Mouse (Mus musculus): ENCODE data around the gene Gm21119. TPM values are rescaled to one million over a fixed set of nuclear protein-coding genes. Genes with fewer than 3 reads are reported as not detected.
"Not testable (repeated sequence)": the region's sequence is repeated elsewhere in the genome, so short reads cannot be mapped to it uniquely, and the experiment has no call there.

The Gm21119 gene
- polyA plus RNA-seq, 1 experiment from 2014 or later, result 0.31 TPM

DNA sequence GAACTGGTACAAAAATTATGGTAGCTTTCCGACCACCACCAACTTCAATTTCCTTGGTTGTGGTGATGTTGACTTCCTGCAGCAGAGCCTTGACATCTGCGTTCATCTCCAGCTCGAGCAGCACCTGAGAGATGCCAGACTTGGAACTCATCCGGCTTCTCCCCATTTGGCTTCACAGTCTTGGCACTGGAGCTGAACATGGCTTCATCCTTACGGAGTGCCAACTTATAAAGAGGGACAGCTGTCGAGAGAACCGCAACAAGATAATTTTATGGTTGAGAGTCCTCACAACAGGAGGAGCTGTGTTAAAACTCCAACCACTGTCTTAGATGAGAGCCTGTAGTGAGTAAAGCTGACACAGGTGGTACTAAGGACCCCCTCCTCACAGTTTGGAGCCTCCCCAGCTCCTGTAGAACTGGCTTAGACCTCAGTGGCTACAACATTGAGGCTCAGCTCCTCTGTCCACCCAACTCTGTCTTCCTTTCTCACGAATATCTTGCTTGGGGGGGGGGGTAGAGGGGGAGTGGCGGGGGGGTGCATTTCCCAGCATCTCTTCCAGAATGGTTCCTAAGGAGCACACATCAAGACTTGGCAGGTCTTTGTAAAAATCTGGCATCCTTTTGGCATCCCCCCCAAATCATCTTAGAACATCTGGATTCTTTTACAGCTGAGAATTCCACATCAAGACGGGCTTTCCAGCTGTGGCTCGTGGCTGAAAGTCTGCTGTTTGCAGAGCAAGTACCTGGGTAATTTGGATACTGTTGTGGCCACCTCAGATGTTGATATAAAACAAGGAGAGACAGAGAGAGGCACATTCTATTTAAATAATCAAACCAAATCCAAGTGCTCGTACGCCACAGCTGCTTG lies 17.6 kb upstream of the Gm21119 start:
- WGBS, result 76% methylated on average over 11 of the region's 13 CpGs
- H3K4me1 ChIP-seq (replicated peaks); H3K9ac ChIP-seq; H3K36me3 ChIP-seq; H3K27ac ChIP-seq; H3K9me3 ChIP-seq (replicated peaks); H3K4me2 ChIP-seq; H3K4me3 ChIP-seq; H3K27me3 ChIP-seq: not testable (repeated sequence)
- ATAC-seq (replicated peaks; ENCODE audit: insufficient number of reproducible peaks, insufficient read depth, low FRiP score, low read depth), result peak; percentile 82

DNA sequence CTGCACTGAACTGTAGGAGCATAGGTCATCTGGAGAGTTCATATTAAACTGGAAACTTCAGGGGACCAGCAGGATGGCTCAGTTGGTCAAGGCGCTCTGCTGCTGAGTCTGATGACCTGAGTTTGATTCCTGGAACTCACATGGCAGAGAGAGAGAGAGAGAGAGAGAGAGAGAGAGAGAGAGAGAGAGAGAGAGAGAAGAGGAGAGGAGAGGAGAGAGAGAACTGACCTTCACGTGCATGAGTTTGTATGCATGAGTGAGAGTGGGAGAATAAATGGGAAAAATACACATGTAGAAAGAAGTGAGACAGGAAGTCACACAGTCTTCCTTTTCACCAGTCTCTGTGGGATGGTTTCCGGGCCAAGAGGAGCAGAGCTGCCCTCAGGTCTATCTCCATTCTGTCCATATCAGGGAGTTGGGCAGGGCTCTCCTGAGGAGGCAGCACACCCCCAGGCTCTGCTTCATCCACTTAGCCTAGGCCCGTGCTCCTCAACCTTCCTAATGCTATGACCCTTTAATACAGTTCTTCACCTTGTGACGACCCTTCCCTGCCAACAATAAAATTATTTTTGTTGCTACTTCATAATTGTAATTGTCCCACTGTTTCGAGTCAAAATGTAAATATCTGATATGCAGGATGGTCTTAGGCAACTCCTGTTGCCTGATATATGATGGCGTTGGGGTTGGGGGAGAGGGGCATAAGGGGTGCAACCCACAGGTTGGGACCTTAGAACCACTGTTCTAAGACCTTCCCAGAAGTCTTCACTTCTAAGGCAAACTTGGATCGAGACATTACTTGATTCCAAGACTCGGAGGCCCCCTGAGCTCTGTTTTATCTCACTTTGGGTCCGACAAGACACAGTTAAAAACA lies 16.2 kb upstream of the Gm21119 start:
- H3K9ac ChIP-seq; H3K4me1 ChIP-seq (replicated peaks); H3K36me3 ChIP-seq; H3K9me3 ChIP-seq (replicated peaks); H3K27me3 ChIP-seq; H3K27ac ChIP-seq; H3K4me2 ChIP-seq; H3K4me3 ChIP-seq: not testable (repeated sequence)
- ATAC-seq (replicated peaks; ENCODE audit: insufficient number of reproducible peaks, insufficient read depth, low FRiP score, low read depth), result peak; percentile 82; the same call in 1 of the 2 replicates
- WGBS, result 73% methylated on average over 9 of the region's 10 CpGs

DNA sequence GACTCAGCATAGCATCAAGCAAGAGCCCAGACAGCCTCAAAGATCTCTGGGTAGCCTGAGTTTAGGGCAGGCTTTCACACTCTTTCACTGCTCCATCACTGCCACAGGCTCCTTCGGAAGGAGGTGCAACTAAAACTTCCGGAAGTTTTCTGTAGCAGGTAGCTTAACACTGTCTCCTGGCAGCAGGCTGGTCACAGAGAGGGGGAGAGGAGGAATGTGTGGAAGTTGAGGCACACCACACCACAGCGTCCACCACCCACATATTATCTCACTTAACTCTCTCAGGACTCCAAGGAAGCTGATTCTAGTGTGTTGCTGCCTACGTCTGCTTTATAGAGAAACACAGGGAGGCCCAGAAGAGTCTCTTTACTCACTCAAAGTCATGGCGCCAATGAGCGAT lies 15.4 kb upstream of the Gm21119 start:
- H3K4me2 ChIP-seq; H3K27ac ChIP-seq; H3K36me3 ChIP-seq; H3K4me1 ChIP-seq (replicated peaks); H3K4me3 ChIP-seq; H3K27me3 ChIP-seq; H3K9ac ChIP-seq; H3K9me3 ChIP-seq (replicated peaks); ATAC-seq (replicated peaks; ENCODE audit: insufficient number of reproducible peaks, insufficient read depth, low FRiP score, low read depth): not testable (repeated sequence)
- 80% methylated on average over 4 of the region's 6 CpGs for WGBS

DNA sequence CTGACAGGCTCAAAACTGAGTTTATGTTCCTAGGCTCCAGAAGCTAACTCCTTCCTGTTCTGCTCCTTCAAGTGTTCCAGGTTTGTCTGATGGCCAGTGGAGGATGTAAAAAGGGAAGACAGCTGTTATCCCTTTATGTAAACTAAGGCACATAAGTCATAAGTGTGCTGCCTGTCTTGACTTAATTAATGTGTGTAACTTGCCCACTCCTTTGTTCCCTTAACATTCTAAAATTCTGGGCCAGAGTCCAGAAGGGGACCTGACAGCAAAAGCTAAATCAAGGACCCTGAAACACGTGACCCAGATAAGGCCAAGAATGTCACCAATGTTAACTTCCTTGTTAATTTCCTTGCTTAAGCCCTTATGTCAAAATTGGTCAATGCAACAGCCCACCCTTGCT lies 3.9 kb upstream of the Gm21119 start:
- ATAC-seq (replicated peaks; ENCODE audit: insufficient number of reproducible peaks, insufficient read depth, low FRiP score, low read depth); H3K27me3 ChIP-seq: not testable (repeated sequence)

DNA sequence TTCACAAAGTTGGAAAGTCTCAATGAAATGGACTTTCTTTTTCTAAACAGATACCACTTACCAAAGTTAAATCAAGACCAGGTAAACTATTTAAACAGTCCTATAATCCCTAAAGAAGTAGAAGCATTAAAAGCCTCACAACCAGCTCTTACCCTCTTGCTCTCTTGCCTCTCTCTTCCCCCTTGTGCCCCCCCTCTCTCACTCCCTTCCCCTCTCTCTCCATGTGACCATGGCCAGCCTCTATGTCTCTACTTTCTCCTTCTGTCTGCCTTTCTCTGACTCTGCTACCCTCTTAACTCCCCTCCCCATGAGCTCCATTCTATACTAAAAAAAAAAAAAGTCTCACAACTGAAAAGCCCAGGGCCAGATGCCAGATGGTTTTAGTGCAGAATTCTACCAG lies 2.0 kb upstream of the Gm21119 start:
- H3K27ac ChIP-seq; H3K9ac ChIP-seq; H3K27me3 ChIP-seq; H3K4me2 ChIP-seq; H3K4me1 ChIP-seq (replicated peaks); ATAC-seq (replicated peaks; ENCODE audit: insufficient number of reproducible peaks, insufficient read depth, low FRiP score, low read depth); H3K4me3 ChIP-seq; H3K9me3 ChIP-seq (replicated peaks); H3K36me3 ChIP-seq: not testable (repeated sequence)

More for the DNA sequence above, 3.9 kb upstream of the Gm21119 start:
- 36% methylated on average over 1 of the region's 1 CpGs for WGBS
- H3K36me3 ChIP-seq; H3K4me2 ChIP-seq; H3K4me1 ChIP-seq (replicated peaks); H3K4me3 ChIP-seq; H3K27ac ChIP-seq; H3K9me3 ChIP-seq (replicated peaks); H3K9ac ChIP-seq: not testable (repeated sequence)

DNA sequence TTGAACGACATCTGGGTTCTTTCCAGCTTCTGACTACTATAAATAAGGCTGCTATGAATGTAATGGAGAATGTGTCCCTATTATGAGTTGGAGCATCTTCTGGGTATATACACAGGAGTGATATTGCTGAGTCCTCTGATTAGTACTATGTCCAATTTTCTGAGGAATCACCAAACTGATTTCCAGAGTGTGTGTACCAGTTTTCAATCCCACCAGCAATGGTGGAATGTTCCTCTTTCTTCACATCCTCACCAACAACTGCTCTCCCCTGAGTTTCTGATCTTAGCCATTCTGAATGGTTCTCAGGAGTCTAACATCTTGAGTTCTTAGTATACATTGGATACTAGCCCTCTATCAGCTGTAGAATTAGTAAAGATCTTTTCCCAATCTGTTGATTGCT lies 16.0 kb downstream of the Gm21119 start:
- WGBS, result 44% methylated on average over 1 of the region's 1 CpGs
- H3K9ac ChIP-seq; H3K9me3 ChIP-seq (replicated peaks); H3K4me1 ChIP-seq (replicated peaks); H3K36me3 ChIP-seq; H3K27ac ChIP-seq; ATAC-seq (replicated peaks; ENCODE audit: insufficient number of reproducible peaks, insufficient read depth, low FRiP score, low read depth); H3K4me3 ChIP-seq; H3K27me3 ChIP-seq; H3K4me2 ChIP-seq: not testable (repeated sequence)

DNA sequence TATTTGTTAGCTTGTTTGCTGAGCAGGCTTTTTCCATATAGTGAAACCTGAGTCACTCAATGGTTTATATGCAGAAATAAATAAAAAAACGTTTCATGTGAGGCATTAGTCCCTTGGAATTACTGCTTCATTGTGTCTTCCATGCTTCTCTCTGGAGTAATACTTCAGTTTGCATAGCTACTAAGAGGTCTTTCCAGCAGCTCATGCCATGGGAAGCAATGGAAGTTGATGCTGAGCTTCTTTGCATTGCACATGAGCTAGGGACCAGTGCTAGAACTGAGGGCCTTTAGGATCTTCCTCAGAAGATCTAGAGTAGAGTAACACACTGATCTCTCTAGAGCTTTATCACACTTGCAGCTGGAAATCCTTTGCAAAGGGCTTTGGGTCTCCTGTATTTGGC lies 23.2 kb downstream of the Gm21119 start:
- not testable (repeated sequence) for H3K27me3 ChIP-seq; H3K9me3 ChIP-seq (replicated peaks); H3K27ac ChIP-seq; H3K4me2 ChIP-seq; H3K9ac ChIP-seq; H3K4me3 ChIP-seq; H3K4me1 ChIP-seq (replicated peaks); H3K36me3 ChIP-seq; ATAC-seq (replicated peaks; ENCODE audit: insufficient number of reproducible peaks, insufficient read depth, low FRiP score, low read depth)
- whole genome bisulfite sequencing, result 13% methylated on average over 1 of the region's 1 CpGs

DNA sequence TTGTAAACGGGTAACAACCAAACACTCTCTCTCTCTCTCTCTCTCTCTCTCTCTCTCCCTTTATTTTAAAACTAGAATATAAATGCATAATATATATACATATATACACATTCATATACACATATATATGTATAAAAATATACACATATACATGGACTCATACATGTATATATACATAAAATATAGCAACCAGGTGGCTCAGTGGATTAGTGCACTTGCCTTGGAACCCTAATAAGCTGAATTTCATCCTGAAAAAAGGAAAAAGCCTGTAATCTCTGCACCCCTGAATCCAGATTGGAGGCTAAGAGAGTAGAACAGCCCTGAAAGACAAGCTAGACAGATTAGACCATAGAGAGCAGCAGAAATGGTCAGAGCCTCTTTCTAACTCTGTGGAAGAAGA lies 28.8 kb downstream of the Gm21119 start:
- not testable (repeated sequence) for H3K9me3 ChIP-seq (replicated peaks); H3K9ac ChIP-seq; H3K36me3 ChIP-seq; H3K27me3 ChIP-seq; H3K4me3 ChIP-seq; H3K27ac ChIP-seq; H3K4me2 ChIP-seq; H3K4me1 ChIP-seq (replicated peaks); ATAC-seq (replicated peaks; ENCODE audit: insufficient number of reproducible peaks, insufficient read depth, low FRiP score, low read depth)
- WGBS, result no CpG with 5 or more reads among the region's 1 CpGs

DNA sequence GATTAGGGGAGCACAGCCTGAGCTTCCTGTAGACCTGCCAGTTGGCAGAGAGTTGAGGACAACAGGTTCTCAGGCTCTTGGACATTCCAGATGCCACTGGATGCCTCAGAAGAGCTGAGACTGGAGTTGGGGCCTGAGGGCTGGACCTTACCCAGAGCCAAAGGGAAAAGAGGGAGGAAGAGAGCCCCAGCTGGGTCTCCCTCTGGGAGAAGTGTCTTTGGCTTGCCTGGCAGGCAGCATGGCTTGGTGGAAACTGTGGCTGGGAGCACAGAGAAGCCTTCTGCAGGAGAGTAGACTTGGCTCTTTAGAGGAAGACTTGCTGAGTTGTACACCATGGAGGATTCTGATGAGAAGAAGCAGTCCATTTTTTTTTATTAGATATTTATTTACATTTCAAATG lies 38.3 kb downstream of the Gm21119 start:
- not testable (repeated sequence) for H3K27ac ChIP-seq; H3K4me1 ChIP-seq (replicated peaks); H3K27me3 ChIP-seq; H3K36me3 ChIP-seq; H3K4me2 ChIP-seq; H3K4me3 ChIP-seq; ATAC-seq (replicated peaks; ENCODE audit: insufficient number of reproducible peaks, insufficient read depth, low FRiP score, low read depth); H3K9me3 ChIP-seq (replicated peaks); H3K9ac ChIP-seq

DNA sequence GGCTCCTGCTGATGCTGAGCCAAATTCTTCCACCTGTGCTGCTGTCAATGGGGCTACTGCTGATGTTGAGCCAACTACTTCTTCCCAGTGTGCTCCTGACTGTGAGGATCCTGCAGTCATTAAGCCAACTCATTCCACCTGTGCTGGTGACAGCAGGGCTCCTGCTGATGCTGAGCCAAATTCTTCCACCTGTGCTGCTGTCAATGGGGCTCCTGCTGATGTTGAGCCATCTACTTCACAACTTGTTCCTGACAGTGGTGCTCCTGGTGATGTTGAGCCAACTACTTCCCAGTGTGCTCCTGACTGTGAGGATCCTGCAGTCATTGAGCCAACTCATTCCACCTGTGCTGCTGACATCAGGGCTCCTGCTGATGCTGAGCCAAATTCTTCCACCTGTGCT lies 63.7 kb downstream of the Gm21119 start:
- H3K9ac ChIP-seq; H3K36me3 ChIP-seq; ATAC-seq (replicated peaks; ENCODE audit: insufficient number of reproducible peaks, insufficient read depth, low FRiP score, low read depth); H3K4me1 ChIP-seq (replicated peaks); H3K4me2 ChIP-seq; H3K27me3 ChIP-seq; H3K27ac ChIP-seq; H3K4me3 ChIP-seq; H3K9me3 ChIP-seq (replicated peaks): not testable (repeated sequence)

Measured in heart, embryonic 15.5 days (tissue).